Mouse (Mus musculus): ENCODE data around the gene Hnrnpa2b1.

Hnrnpa2b1 gene

DNA sequence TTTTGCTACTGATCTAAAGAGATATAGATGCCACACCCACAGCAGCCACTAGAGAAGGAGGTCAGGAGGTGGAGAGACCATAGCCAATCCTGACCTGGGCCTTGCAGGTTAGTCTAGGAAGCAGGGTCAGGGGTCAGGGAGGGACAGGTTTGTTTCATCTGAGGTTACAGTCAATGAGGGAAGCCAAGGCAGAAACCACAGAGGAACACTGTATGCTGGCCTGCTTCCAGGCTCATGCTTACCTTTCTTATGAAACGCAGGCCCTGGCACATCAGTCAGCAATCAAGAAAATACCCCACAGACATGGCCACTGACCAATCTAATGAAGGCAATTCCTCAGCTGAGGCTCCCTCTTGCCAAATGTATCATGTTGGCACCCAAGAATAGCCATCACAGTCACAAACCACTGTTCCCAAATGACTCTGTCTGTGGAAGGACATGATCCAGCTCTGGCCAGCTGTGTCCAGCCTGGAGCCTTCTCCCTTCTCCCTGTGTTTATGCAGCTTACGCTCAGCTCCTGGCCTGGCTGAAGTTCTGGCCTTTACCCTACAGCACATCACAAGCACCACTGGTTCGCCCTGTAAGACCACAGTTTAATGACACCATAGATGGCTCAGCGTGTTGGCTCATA lies 52.3 kb downstream of the Hnrnpa2b1 start:
- DNase-seq (ENCODE audit: low spot score in 2 of 2), result no peak

DNA sequence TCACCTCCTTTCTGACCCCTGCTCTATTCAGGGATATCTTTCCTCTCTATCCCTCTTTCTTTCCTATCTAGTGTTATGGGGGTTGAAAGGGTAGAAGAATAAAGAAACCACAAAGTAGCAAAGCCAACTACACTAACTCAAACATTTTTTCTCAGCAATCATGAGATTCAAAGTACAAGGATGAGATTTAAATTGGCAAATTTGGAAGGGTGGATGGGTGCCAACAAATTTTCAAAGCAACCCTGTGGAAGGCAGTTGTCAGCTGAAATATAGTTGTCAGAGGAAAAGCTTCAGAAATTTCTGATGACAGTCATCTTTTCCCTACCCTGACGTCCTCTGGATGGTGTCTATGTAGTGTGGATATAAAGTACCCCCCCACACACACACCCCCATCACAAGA lies 53.3 kb downstream of the Hnrnpa2b1 start:
- DNase-seq (ENCODE audit: low spot score in 2 of 2), result no peak

Data from spleen, postnatal 10 days (tissue).